Mouse (Mus musculus) erythroblast, adult 5-6 weeks (primary cell): ENCODE measurements around the gene Plcl2. TPM values are rescaled to one million over a fixed set of nuclear protein-coding genes. Genes with fewer than 3 reads are reported as not detected.
A peak's percentile ranks its signal among the peaks of the same experiment; 100 is the strongest.

ENCODE experiments used
- ATAC-seq: replicated peaks from 2 replicates; pipeline ENCODE4 v1.8.0; 2016; ENCODE audit warnings: moderate number of reproducible peaks, mild to moderate bottlenecking, moderate TSS enrichment, inconsistent platforms; ENCODE audit not compliant: poor library complexity, low FRiP score, severe bottlenecking
- total RNA-seq, 2 experiments: library from RNA; stranded (forward) in 1 of 2; stranded (reverse) in 1 of 2; fragments of 150-400 nt in 1 of 2; fragments of 200-764, 138-1000 nt in 1 of 2; gene quantifications; 2 replicates each; pipeline versions ENCODE4 v1.2.3 to v1.2.4; 2015 to 2017; ENCODE audit warnings: low replicate concordance in 2 of 2

The Plcl2 gene
- total RNA-seq, 2 experiments from 2014 or later: 109 to 129 TPM

DNA sequence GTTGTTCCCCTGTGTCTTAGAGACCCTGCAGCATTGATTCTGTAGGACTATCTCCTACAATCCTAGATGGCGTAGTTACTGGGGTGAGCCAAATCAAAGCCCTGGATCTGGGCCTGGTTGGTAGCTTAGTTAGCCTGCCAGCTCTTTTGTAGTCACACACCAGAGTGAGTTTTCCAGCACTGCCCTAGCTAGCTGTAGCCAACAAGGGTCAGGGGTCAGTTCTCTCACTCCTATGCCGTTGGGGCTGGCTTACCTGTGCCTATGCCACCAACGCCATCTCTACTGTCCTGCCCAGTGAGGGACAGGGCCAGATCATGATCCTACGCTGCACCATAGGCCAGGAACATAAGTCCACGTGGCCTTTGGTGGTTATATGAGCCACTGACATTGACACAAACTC lies 208.4 kb downstream of the Plcl2 start:
- no peak for ATAC-seq

DNA sequence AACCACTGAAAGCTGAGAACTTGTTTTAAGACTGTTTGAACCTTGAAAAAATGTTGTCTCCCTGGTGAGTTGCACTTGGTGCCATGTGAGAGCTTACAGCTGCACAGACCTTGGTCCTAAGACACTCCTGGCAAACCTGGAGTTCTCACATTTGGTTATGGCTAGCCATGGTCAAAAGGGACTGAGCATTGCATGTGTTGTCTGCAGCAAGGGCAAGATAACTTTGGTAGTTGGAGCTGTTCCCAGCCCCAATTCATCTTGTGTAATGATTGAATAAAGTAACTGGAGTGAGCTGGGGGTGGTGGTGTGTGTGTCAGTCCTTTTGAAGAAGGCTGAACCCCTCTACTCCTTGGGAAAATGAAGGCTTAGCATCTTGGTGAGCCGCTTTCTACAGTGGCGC lies 215.2 kb downstream of the Plcl2 start:
- no peak for ATAC-seq

DNA sequence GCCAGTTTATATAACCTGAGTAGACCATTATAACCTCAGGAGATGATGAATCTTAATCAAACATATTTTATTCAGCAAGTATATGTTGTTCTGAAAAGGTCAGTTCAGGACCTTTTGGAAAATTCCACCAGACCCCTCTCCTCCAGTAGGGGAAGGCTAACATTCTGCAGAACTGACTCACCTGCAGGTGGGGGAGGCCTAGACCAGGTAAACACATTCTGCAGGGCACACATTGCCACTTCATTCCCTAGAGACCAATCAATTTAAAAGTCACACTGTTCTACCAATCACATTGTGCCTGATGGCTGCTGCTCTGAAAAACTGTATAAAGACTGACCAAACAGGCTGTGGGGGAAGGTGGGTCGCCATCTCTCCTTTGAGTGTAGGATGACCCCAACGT lies 217.1 kb downstream of the Plcl2 start:
- no peak for ATAC-seq

DNA sequence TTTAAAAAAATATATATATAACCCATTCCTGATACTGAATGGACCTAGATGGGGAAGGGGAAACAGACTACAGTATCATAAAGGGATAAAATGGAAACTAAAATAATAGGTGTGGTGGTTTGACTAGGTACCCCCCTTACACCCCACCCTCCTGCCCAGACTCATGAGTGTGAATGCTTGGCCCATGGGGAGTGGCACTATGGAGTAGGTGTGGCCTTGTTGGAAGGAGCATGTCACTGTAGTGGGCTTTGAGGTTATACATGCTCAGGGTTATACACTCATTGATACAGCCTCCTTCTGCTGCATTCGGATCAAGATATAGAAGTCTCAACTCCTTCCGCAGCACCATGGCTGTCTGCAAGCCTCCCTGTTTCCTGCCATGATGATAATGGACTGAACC lies 219.8 kb downstream of the Plcl2 start:
- ATAC-seq: no peak

DNA sequence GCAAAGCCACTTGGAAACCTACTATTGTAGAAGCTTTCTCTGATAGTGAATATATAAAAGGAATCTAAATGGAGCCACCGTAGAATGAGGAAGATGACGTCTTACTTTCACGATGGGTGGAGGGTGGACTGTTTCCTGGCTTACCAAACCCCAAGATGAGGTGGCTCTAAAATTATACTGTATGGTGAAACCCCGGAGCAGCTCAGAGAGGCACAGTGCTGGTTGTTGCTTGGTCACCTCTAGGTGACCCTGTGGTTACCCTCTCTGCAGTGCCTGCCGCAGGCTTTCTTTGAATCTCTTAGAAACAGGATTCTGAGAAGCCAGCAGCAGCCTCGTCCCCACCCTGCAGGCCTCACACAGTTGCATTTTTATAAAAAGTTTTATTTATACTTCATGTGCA lies 220.4 kb downstream of the Plcl2 start:
- ATAC-seq: no peak

DNA sequence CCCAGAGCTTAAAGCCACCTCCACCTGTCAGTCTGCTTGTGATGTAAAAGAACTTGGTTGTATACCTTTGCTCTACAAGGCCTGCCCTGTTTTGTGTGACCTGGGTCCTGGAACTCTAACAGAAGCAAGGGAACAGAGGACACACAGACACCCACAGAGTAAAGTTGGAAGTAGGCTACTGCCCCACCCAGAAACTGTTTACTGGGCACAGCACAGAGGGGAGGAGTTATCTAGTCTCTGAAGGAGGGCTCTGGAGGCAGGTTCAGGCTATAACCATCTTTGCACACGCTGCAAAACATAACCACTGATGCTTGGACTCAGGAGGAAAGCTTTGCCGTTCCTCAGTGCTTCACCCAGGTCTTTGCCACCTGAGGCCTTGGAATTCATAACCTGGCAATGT lies 221.7 kb downstream of the Plcl2 start:
- ATAC-seq: peak; percentile 77

DNA sequence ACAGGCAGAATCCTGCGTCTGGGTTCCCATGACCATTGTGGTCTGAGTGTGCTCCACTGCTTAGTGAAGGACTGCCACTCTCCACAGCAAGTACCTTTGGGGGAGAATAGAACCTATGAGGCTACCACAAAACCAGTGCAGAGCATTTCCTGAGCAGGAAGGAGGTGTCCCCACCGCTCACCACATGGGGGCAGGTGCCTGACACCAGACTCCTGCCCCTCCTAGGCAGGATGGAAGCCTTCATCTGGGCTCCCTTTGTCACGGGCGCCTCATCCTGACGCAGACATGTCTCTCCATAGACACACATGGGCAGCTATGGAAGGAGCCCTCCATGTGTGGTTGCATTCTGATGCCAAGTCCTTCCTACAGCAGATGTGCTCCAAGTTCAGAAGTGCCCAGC lies 222.7 kb downstream of the Plcl2 start:
- no peak for ATAC-seq

DNA sequence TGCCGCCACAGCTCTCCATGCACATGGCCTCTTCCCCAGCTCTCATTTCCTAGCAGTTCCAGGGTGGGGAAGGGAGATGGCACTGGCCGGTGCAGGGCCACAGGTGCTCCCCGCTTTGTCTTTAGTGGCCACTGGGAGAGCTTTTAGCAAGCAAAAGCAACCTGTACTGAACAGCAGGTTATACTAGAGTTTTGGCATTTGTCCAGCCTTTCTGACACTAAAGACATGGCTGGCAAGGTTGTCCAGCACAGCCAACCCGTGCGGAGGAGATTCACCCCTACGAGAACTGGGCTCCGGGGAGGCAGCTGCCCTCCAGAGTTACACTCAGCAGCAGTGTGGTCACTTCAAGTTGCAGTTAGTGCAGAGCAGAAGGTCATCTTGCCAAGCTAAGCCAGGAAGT lies 224.2 kb downstream of the Plcl2 start:
- ATAC-seq: no peak

DNA sequence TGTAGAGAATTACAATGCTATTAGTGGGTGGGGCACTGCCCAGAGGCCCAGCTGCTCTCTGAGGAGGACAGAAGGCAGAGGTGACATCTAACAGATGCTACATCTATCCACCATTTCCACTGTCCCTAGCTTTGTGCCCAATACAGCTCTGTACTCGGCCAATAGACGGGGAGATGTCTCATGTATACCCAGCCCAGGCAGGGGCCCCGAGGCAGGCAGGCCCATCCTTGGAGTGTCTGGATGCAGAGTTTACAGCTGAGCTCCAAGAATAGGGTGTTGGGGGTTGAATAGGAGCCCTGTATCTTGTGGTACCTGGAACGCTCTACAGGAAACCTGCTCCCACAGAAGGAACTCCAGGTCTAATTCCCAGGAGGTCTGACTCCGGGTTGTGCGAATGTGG lies 225.6 kb downstream of the Plcl2 start:
- no peak for ATAC-seq

DNA sequence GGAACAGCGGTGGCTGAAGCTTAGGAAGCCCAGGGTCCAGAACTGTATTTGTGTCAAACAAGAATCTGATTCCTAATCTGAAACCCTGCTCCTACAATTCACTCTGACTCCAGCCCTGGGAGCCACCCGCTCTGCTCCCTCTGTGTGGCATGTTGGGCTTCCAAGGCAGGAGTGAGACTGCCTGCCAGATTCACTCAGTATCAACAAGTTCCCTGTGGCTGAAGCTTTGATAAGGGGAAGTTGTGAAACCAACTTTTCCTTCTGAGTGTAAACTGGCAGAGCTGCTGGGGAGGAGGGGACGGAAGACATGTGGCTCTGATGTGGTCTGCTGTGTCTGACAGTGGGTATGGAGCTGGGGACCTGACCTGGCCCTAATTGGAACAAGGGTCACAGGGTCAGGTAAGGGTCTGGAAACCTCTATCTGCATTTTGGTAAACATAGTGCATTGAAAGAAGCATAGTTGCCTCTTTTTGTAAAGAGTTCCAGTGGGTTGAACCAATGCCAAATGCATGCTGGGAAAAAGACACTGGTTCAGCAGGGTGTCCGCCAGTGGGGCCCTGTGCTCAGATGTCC lies 226.3 kb downstream of the Plcl2 start:
- ATAC-seq: no peak

DNA sequence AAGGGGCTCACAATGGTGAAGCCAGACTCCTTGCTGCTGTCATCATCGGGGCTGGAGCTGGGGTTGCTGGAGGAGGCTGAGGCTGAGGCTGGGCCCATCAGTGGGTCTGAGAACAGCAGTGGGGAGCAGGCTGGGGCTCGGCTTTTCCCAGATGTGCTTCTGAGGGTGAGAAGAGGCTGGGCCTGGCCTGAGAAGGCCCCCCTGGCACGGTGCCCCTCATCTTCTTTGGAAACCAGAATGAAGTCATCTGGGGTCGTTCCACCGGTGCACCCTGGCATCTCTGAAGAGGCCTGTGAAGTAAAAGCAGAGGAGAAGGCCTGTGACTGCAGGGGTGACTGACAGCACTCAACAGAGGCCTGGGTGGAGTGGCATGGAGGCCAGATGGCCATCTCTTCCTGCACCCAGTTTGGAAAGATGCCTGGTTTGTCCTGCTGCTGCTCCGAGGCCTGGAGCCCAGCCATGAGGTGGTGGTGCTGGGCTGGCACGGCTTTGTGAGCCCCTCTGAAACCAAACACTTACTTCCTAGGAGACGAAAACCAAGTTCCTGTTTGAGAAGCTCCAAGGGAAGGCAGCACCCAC lies 226.8 kb downstream of the Plcl2 start:
- no peak for ATAC-seq

DNA sequence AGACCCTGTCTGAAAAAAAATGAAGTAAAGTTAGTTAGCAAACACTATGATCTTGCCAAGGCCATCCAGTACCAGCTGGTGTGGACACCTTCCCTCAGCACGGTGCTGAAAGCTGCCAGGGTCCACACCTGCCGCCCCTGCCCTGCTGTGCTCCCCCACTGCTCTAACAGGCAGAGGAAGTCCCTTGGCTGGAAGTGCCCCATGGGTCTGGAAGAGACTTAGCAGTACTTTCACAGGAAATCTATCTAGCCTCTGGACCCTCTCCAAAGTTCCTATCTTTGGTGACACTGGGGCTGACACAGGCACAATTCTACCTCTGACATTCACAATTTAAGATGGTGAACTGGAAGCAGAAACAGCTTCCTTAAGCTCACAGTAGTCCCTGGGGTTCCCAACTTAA lies 227.9 kb downstream of the Plcl2 start:
- no peak for ATAC-seq

Other genes starting within 250 kb of the Plcl2 start
- gene Dazl, start 215.8 kb upstream of the Plcl2 start, total RNA-seq (2015; ENCODE audit: low replicate concordance): not detected in 2 replicates
- 0.51 TPM in 1 of 2 replicates, not detected in the other for gene Dazl, start 215.8 kb upstream of the Plcl2 start, total RNA-seq (2017; ENCODE audit: low replicate concordance)